Mouse (Mus musculus) liver, postnatal 0 days (tissue): ENCODE data around the gene Ppp4c. TPM values are rescaled to one million over a fixed set of nuclear protein-coding genes. Genes with fewer than 3 reads are reported as not detected.

ENCODE experiments used
- ATAC-seq: fragments of 200-750 bp; cut with Nextera tagmentation; 2 replicates; pipeline ENCODE4 v1.8.0; 2017; ENCODE audit warnings: mild to moderate bottlenecking, moderate library complexity
- DNase-seq: peaks from one replicate; pipeline ENCODE4 v3.0.0-alpha.2; 2016
- H3K27ac ChIP-seq: fragments of 300-500 bp; sonication (generic); 2 replicates; pipeline ENCODE4 v1.5.1; 2014; ENCODE audit warnings: antibody characterized with exemption, moderate library complexity, mild to moderate bottlenecking, low read depth
- H3K27me3 ChIP-seq: fragments of 300-500 bp; sonication (generic); 2 replicates; pipeline ENCODE4 v1.6.1; 2014; ENCODE audit warnings: low read length, control low read depth, mixed read lengths; ENCODE audit not compliant: insufficient read depth
- H3K36me3 ChIP-seq: fragments of 300-500 bp; sonication (generic); replicated peaks from 2 replicates; pipeline ENCODE4 v1.6.1; 2014; ENCODE audit warnings: mild to moderate bottlenecking, control low read depth, low read length, moderate library complexity, mixed read lengths; ENCODE audit not compliant: insufficient read depth
- H3K4me1 ChIP-seq: fragments of 300-500 bp; sonication (generic); 2 replicates; pipeline ENCODE4 v1.6.1; 2014; ENCODE audit warnings: antibody characterized with exemption, mild to moderate bottlenecking, control low read depth; ENCODE audit not compliant: insufficient read depth
- H3K4me2 ChIP-seq: fragments of 300-500 bp; sonication (generic); 2 replicates; pipeline ENCODE4 v1.6.1; 2014; ENCODE audit warnings: low read depth, mild to moderate bottlenecking, low read length, moderate library complexity, mixed read lengths
- H3K4me3 ChIP-seq: fragments of 300-500 bp; sonication (generic); 2 replicates; pipeline ENCODE4 v1.5.1; 2014; ENCODE audit warnings: low read depth, low read length
- H3K9ac ChIP-seq: fragments of 300-500 bp; sonication (generic); replicated peaks from 2 replicates; pipeline ENCODE4 v1.6.1; 2014; ENCODE audit warnings: mild to moderate bottlenecking, moderate library complexity
- H3K9me3 ChIP-seq: fragments of 300-500 bp; sonication (generic); 2 replicates; pipeline ENCODE4 v1.6.1; 2016; ENCODE audit warnings: mild to moderate bottlenecking, control low read depth, low read length, mixed read lengths
- CTCF ChIP-seq: sonication (generic); IDR thresholded peaks from 2 replicates; pipeline ENCODE4 v1.5.1; 2016; ENCODE audit warnings: antibody characterized with exemption, low read depth
- EP300 ChIP-seq: IDR thresholded peaks from 2 replicates; pipeline ENCODE4 v1.6.1; 2016; ENCODE audit warnings: antibody characterized with exemption, low read depth, mild to moderate bottlenecking
- WGBS: fragments of 180-500 bp; shearing (Covaris S2); extraction: QIAGEN DNeasy Blood & Tissue Kit; methylation state at CpG from one replicate; pipeline ENCODE4 v1.1.7; 2014; ENCODE audit not compliant: insufficient replicate concordance; 5-methylcytosine and 5-hydroxymethylcytosine counted together
- polyA plus RNA-seq: library from polyadenylated mRNA; unstranded; fragments of >200 nt; fragmentation: Nextera tagmentation; extraction: Ambion mirVana; gene quantifications from 2 replicates; pipeline ENCODE4 v1.2.1, GENCODE M21; 2015

The Ppp4c gene
- polyA plus RNA-seq, 1 experiment from 2014 or later, result 69.9 TPM

DNA sequence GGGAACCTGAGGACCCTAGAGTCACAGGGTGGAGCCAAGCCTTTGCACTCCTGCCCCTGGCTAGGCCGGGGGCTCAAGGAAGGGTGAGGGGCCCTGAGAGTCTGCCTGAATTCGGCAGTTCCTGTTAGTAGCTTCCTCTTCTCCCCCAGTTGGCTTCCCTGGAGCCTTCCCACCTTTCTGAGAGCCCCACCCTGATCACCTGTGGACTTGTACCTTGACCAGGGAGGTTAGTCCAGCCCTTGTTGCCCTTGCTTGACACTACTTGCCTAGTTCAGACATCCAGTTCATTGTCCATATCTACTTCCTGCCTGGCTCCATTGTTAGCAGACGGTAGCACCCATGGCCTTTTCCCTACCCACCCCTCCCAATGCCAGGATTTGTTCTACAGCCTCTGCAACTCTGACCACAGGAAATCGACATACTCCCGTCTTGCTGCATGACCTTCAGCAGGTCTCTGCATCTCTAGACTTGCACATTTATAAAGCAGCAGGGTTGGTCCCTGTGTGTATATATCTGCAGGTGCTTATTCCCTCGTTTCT, 30.7 kb downstream of the Ppp4c start:
- no peaks in the 10 kb centered on the region for H3K27me3 ChIP-seq
- ATAC-seq, result no peak
- no peak for DNase-seq
- peaks cover 31% of the 10 kb centered on the region for H3K36me3 ChIP-seq
- WGBS, result 37% methylated on average over 6 of the region's 6 CpGs
- H3K9me3 ChIP-seq, result no peaks in the 10 kb centered on the region
- H3K4me1 ChIP-seq, result peaks cover 40% of the 10 kb centered on the region
- no peak overlapping the region for H3K4me3 ChIP-seq
- no peak overlapping the region for H3K9ac ChIP-seq
- peak overlapping the region; percentile 99; the same call in 1 of the 2 replicates for H3K4me2 ChIP-seq
- H3K27ac ChIP-seq, result peak overlapping the region; percentile 42; the same call in 1 of the 2 replicates
- TF ChIP-seq CTCF (no peak), EP300 (no peak)

DNA sequence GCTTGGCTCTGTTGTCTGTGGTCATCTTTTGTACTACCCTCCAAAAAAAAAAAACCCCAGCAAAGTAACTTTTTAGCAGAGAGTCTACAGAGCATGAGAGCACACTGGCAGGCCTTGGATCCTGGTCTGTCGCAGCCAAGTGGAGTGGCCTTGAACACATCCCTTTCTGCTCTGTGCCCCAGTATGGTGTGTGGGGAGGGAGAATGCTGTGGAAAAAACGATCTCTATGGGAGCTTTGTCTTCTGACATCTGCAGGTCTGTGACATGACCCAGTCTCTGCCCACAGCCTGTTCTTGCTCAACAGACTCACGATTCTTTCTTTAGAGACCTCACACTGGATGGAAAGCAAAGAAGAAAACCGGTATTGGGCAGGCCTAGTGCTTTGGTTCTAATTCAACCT, 31.3 kb downstream of the Ppp4c start:
- peak overlapping the region; percentile 99 for H3K4me2 ChIP-seq
- no peaks in the 10 kb centered on the region for H3K9me3 ChIP-seq
- DNase-seq, result no peak
- no peak for ATAC-seq
- H3K36me3 ChIP-seq, result peaks cover 25% of the 10 kb centered on the region
- peaks cover 38% of the 10 kb centered on the region for H3K4me1 ChIP-seq
- H3K9ac ChIP-seq, result no peak overlapping the region
- H3K4me3 ChIP-seq, result 0 out of 2 replicates have a peak overlapping the region, but pooled peaks have one; percentile 93
- no peaks in the 10 kb centered on the region for H3K27me3 ChIP-seq
- H3K27ac ChIP-seq, result peak overlapping the region; percentile 45; the same call in 1 of the 2 replicates
- WGBS, result 39% methylated on average over 4 of the region's 4 CpGs
- no peak for TF ChIP-seq EP300
- TF ChIP-seq CTCF, result no peak

DNA sequence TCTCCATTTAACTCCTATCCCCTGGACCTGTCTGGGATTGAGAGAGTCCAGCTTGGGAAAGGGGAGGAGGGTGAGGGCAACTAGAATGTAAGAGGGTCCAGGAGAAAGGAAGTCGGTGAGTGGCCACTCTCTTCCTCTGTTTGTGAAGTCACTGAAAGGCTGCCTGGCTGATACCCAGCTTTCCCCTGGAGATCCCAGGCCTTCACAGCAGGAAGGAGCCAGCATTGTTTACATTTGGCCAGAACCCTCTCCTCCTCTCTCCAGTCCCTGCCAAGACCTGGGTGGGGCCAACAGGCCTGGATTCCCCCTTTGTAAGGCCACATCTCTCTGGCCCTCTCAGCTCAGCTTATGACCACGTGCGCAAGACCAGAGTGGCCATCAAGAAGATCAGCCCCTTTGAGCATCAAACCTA, 31.9 kb downstream of the Ppp4c start:
- H3K27me3 ChIP-seq, result no peaks in the 10 kb centered on the region
- H3K4me2 ChIP-seq, result peak overlapping the region; percentile 99
- ATAC-seq, result peak; percentile 12
- H3K4me1 ChIP-seq, result peaks cover 38% of the 10 kb centered on the region
- peaks cover 25% of the 10 kb centered on the region for H3K36me3 ChIP-seq
- 35% methylated on average over 3 of the region's 3 CpGs for WGBS
- DNase-seq, result peak; percentile 52
- TF ChIP-seq CTCF (no peak), EP300 (no peak)
- H3K9ac ChIP-seq, result peak overlapping the region; percentile 85
- H3K9me3 ChIP-seq, result no peaks in the 10 kb centered on the region
- H3K4me3 ChIP-seq, result peak overlapping the region; percentile 93
- peak overlapping the region; percentile 92 for H3K27ac ChIP-seq

DNA sequence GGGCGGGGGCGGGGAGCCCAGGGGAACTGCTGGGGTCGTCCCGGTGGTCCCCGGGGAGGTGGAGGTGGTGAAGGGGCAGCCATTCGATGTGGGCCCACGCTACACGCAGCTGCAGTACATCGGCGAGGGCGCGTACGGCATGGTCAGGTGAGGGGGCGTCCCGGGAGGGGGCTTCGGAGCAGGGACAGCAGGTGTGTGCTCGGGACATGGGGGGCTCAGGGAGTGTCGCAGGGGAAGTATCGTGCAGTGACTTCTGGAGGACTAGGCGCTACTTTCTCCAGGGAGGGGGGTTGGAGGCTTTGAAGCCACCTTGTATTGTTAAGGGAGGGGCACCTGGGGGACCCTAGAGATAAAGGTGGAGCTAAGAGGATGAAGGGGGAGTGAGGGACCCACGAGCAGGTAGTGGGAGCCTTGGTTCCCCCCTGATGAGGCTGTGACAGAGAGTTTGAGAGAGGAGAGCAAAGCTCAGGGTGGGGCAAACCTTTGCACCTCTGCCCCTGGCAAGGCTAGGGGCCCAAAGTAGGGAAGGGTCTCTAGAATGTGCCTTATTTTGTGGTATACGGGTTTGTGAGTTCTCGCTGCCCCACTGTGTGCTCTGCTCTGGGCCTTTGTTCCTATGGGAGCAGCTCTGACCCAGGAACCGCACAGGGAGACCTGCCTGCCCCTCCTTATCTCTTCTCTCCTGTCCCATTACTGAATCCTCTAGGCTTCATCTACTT, 32.5 kb downstream of the Ppp4c start:
- Histone ChIP-seq H3K9me3 (no peaks in the 10 kb centered on the region), H3K9ac (peak overlapping the region; percentile 85), H3K36me3 (peaks cover 23% of the 10 kb centered on the region), H3K4me3 (peak overlapping the region; percentile 93), H3K27me3 (no peaks in the 10 kb centered on the region), H3K4me2 (peak overlapping the region; percentile 99), H3K27ac (peak overlapping the region; percentile 92), H3K4me1 (peaks cover 41% of the 10 kb centered on the region)
- DNase-seq (no peak), ATAC-seq (peak; percentile 14)
- TF ChIP-seq CTCF, result no peak
- TF ChIP-seq EP300, result no peak
- 2% methylated on average over 22 of the region's 24 CpGs for WGBS

DNA sequence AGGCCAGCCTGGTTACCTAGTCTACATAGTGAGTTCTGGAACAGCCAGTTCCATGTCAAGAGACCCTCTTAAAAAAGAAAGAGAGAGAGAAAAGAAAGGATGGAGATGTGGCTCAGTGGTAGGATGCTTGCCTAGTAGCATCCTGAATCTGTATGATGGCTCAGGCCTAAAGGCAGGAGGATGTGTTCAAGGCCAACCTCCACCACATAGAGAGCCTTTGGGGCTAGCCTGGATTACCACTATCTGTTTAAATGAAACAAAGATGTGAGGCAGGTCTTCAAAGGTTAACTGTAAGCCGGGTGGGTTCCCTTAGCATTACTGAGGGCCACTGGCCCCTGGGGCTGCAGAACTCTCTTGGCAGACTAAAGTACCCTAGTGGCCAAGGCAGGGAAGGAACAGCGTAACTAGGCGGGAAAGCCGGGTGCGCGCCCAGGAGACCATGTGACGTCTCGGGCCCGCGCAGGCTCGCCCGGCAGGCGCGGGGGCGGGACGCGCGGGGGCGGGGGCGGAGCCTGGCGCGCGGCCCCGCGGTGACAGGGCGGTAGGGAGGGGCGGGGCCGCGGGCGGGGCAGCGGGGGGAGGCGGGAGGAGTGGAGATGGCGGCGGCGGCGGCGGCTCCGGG, 33.1 kb downstream of the Ppp4c start, which contains the start of gene Mapk3:
Gene Mapk3 (plus strand): TSS at position 552 of the 622 bp plus-strand sequence.
- peaks cover 45% of the 10 kb centered on the region for H3K4me1 ChIP-seq
- peak within 1 kb of the TSS; percentile 85 for H3K9ac ChIP-seq
- peak within 1 kb of the TSS; percentile 93 for H3K4me3 ChIP-seq
- under 1% methylated on average over 32 of the region's 38 CpGs for WGBS
- peaks cover 16% of the 10 kb centered on the region for H3K36me3 ChIP-seq
- peak; percentile 79 for TF ChIP-seq CTCF
- no peak for TF ChIP-seq EP300
- peak; percentile 93 for ATAC-seq
- H3K27me3 ChIP-seq, result no peaks in the 10 kb centered on the region
- DNase-seq, result peak; percentile 93
- H3K4me2 ChIP-seq, result peak within 1 kb of the TSS; percentile 99
- H3K9me3 ChIP-seq, result no peaks in the 10 kb centered on the region
- peak within 1 kb of the TSS; percentile 92 for H3K27ac ChIP-seq

DNA sequence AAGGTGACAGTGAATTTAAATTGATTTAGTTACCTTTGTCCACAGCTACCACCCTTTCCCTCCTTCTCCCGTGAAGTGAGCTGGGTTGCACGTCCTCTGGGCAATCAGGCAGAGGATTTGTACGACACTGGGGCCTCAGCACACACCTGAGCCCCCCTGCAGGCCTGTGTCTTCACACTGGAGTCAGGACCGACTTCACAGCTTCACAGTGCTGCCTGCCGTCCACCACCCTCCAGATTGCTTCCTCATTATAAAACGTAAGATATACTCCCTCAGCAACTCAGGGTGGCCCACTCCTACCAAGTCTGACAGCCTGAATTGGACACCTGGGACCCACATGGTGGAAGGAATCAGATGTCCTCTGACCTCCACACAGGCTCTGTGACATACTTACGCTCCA, 33.8 kb downstream of the Ppp4c start:
- 74% methylated on average over 7 of the region's 7 CpGs for WGBS
- H3K9ac ChIP-seq, result no peak overlapping the region
- no peak overlapping the region for H3K4me2 ChIP-seq
- no peak overlapping the region for H3K4me3 ChIP-seq
- H3K4me1 ChIP-seq, result peaks cover 45% of the 10 kb centered on the region
- H3K27ac ChIP-seq, result no peak overlapping the region
- peaks cover 11% of the 10 kb centered on the region for H3K36me3 ChIP-seq
- no peak for TF ChIP-seq CTCF
- no peak for TF ChIP-seq EP300
- H3K9me3 ChIP-seq, result no peaks in the 10 kb centered on the region
- no peak for ATAC-seq
- no peak for DNase-seq
- no peaks in the 10 kb centered on the region for H3K27me3 ChIP-seq
